Comparison of ENCODE assay signal across 11 mouse cellular contexts in genomic region chr19:38004809-38005380, GRCm38 (mm10). TPM values are rescaled to one million over a fixed set of nuclear protein-coding genes. Genes with fewer than 3 reads are reported as not detected.
DNase-seq lines count a peak whose midpoint lies in the region; ATAC-seq and TF ChIP-seq lines count a peak whose summit lies in the region.
"Had no signal": no experiment of that assay in that cellular context is flagged by ENCODE, and none has a peak within 500 bp of the region (broad histone marks: within the 10 kb centered on the region; RNA-seq: fewer than 3 reads in every experiment).

No protein-coding gene starts in this region.

- no peaks in the 10 kb centered on the region for H3K27me3 ChIP-seq in hindbrain, postnatal 0 days (ENCODE audit: insufficient read depth, low read length)
- H3K27me3 ChIP-seq in hindbrain, embryonic 13.5 days = no peaks in the 10 kb centered on the region
- H3K27me3 ChIP-seq in intestine, postnatal 0 days (replicated peaks; ENCODE audit: control insufficient read depth, insufficient read depth, low read length) = no peaks in the 10 kb centered on the region
- H3K27me3 ChIP-seq: neural tube, embryonic 12.5 days had no signal

- no peak overlapping the region for H3K27ac ChIP-seq in hindbrain, postnatal 0 days
- no peak overlapping the region for H3K27ac ChIP-seq in hindbrain, embryonic 13.5 days
- H3K27ac ChIP-seq in intestine, postnatal 0 days (ENCODE audit: low read depth, low read length) = no peak overlapping the region
- H3K27ac ChIP-seq: neural tube, embryonic 12.5 days had no signal

- TF ChIP-seq CTCF in hindbrain, postnatal 0 days (IDR thresholded peaks at IDR 0.05; ENCODE audit: low read depth) = peak; percentile 10; the same call in 1 of the 2 replicates
- TF ChIP-seq CTCF in intestine, postnatal 0 days (IDR thresholded peaks at IDR 0.05; ENCODE audit: low read depth) = peak; percentile 43; the same call in 1 of the 2 replicates

- no peak for ATAC-seq in hindbrain, postnatal 0 days
- no peak for ATAC-seq in hindbrain, embryonic 13.5 days (ENCODE audit: low FRiP score)
- no peak for ATAC-seq in intestine, postnatal 0 days
- no peak for ATAC-seq in erythroid progenitor cell, adult 5-6 weeks (replicated peaks; ENCODE audit: low FRiP score, poor library complexity, severe bottlenecking)
- ATAC-seq: activated CD4-positive, CD25-positive, alpha-beta regulatory T cell, adult 4 months had no signal

- H3K4me1 ChIP-seq in hindbrain, postnatal 0 days (ENCODE audit: insufficient read depth, low read length) = no peaks in the 10 kb centered on the region
- H3K4me1 ChIP-seq in hindbrain, embryonic 13.5 days (replicated peaks) = peaks cover 9% of the 10 kb centered on the region; the same call in 1 of the 2 replicates
- H3K4me1 ChIP-seq in intestine, postnatal 0 days (replicated peaks; ENCODE audit: control insufficient read depth, insufficient read depth, low read length) = no peaks in the 10 kb centered on the region
- H3K4me1 ChIP-seq: neural tube, embryonic 12.5 days had no signal

- H3K9ac ChIP-seq in hindbrain, postnatal 0 days (replicated peaks; ENCODE audit: low read length) = no peak overlapping the region
- H3K9ac ChIP-seq in hindbrain, embryonic 13.5 days = no peak overlapping the region
- no peak overlapping the region for H3K9ac ChIP-seq in intestine, postnatal 0 days (ENCODE audit: low read depth, low read length)
- H3K9ac ChIP-seq: neural tube, embryonic 12.5 days had no signal

- 79% methylated on average over 8 of the region's 8 CpGs for WGBS in hindbrain, postnatal 0 days
- 81% methylated on average over 8 of the region's 8 CpGs for WGBS in hindbrain, embryonic 13.5 days
- WGBS in intestine, postnatal 0 days = 71% methylated on average over 8 of the region's 8 CpGs

- no peaks in the 10 kb centered on the region for H3K36me3 ChIP-seq in hindbrain, postnatal 0 days (ENCODE audit: insufficient read depth, low read length)
- no peaks in the 10 kb centered on the region for H3K36me3 ChIP-seq in hindbrain, embryonic 13.5 days
- no peaks in the 10 kb centered on the region for H3K36me3 ChIP-seq in intestine, postnatal 0 days (ENCODE audit: control insufficient read depth, insufficient read depth)
- H3K36me3 ChIP-seq: neural tube, embryonic 12.5 days had no signal

- H3K9me3 ChIP-seq in hindbrain, postnatal 0 days (ENCODE audit: low read length) = no peaks in the 10 kb centered on the region
- no peaks in the 10 kb centered on the region for H3K9me3 ChIP-seq in hindbrain, embryonic 13.5 days
- H3K9me3 ChIP-seq in intestine, postnatal 0 days (ENCODE audit: control insufficient read depth) = no peaks in the 10 kb centered on the region
- H3K9me3 ChIP-seq: neural tube, embryonic 12.5 days had no signal

- no peak overlapping the region for H3K4me3 ChIP-seq in hindbrain, postnatal 0 days (ENCODE audit: low read length)
- no peak overlapping the region for H3K4me3 ChIP-seq in hindbrain, embryonic 13.5 days
- no peak overlapping the region for H3K4me3 ChIP-seq in intestine, postnatal 0 days (ENCODE audit: low read depth, low read length)
- H3K4me3 ChIP-seq: neural tube, embryonic 12.5 days had no signal

- no peak for DNase-seq in hindbrain, postnatal 0 days (ENCODE audit: low spot score)
- DNase-seq in adipocyte (ENCODE audit: low spot score) = peak; percentile 91
- peak; percentile 57 to 58 for DNase-seq in lung, postnatal 4 days
- no peak for DNase-seq in frontal cortex, postnatal 14 days (ENCODE audit: low spot score in 2 of 2)
- DNase-seq in frontal cortex, postnatal 25 days (ENCODE audit: low spot score in 2 of 2) = no peak
- DNase-seq: cerebellum, adult 18-20 months had no signal

- H3K4me2 ChIP-seq in hindbrain, postnatal 0 days (ENCODE audit: low read depth, low read length) = no peak overlapping the region
- H3K4me2 ChIP-seq in hindbrain, embryonic 13.5 days = no peak overlapping the region
- no peak overlapping the region for H3K4me2 ChIP-seq in intestine, postnatal 0 days (replicated peaks; ENCODE audit: low read depth)
- H3K4me2 ChIP-seq: neural tube, embryonic 12.5 days had no signal

RNA-seq across cellular contexts. Expression of gene Myof, which starts 38.5 kb away (rescaled TPM):
- 3.7 and 4.2 TPM in 2 replicates for total RNA-seq in hindbrain, postnatal 0 days (2014; rRNA removed)
- 1.4 and 2.6 TPM in 2 replicates for polyA plus RNA-seq in hindbrain, postnatal 0 days (2015; fragmentation: Nextera tagmentation; extraction: Ambion mirVana)
- 2.4 and 2.6 TPM in 2 replicates for polyA plus RNA-seq in hindbrain, embryonic 13.5 days (2015; fragmentation: Nextera tagmentation; extraction: Ambion mirVana)
- 5.9 and 6.6 TPM in 2 replicates for polyA plus RNA-seq in intestine, postnatal 0 days (2015; fragmentation: Nextera tagmentation; extraction: Ambion mirVana)
- 0.84 and 1.8 TPM in 2 replicates for total RNA-seq in erythroid progenitor cell, adult 5-6 weeks (2015; ENCODE audit: low replicate concordance)
- 2.0 and 4.5 TPM in 2 replicates for total RNA-seq in erythroid progenitor cell, adult 5-6 weeks (2017; ENCODE audit: low replicate concordance)

RNA-seq across cellular contexts. Expression of gene Cep55, which starts 49.9 kb away (rescaled TPM):
- total RNA-seq in hindbrain, postnatal 0 days (2014; rRNA removed) = 2.3 and 6.6 TPM in 2 replicates
- 2.5 and 3.8 TPM in 2 replicates for polyA plus RNA-seq in hindbrain, postnatal 0 days (2015; fragmentation: Nextera tagmentation; extraction: Ambion mirVana)
- 8.2 and 9.6 TPM in 2 replicates for polyA plus RNA-seq in hindbrain, embryonic 13.5 days (2015; fragmentation: Nextera tagmentation; extraction: Ambion mirVana)
- polyA plus RNA-seq in intestine, postnatal 0 days (2015; fragmentation: Nextera tagmentation; extraction: Ambion mirVana) = 7.1 and 8.2 TPM in 2 replicates
- total RNA-seq in erythroid progenitor cell, adult 5-6 weeks (2015; ENCODE audit: low replicate concordance) = 1.7 and 9.7 TPM in 2 replicates
- total RNA-seq in erythroid progenitor cell, adult 5-6 weeks (2017; ENCODE audit: low replicate concordance) = 1.9 and 8.8 TPM in 2 replicates

Comparison
In these comparisons a context has a peak if more than half of its experiments do, and no peak if none do; other contexts are left out.
1. DNase-seq: peak in adipocyte (single experiment) and lung, postnatal 4 days (2 of 2); none in hindbrain, postnatal 0 days (single experiment), frontal cortex, postnatal 14 days (0 of 2) and frontal cortex, postnatal 25 days (0 of 2).